Mouse (Mus musculus): ENCODE measurements around the gene Nkx2-5. TPM values are rescaled to one million over a fixed set of nuclear protein-coding genes. Genes with fewer than 3 reads are reported as not detected.

Gene Nkx2-5
- total and polyA plus RNA-seq, 3 experiments = not detected

GRCm38 (mm10) chr17:26848236-26848635 is 3.4 kb upstream of the Nkx2-5 start:
- no peak for DNase-seq (ENCODE audit: low read depth, low spot score)
- H3K36me3 ChIP-seq (ENCODE audit: control insufficient read depth in 1 of 2, insufficient read depth in 2 of 2, low read length in 2 of 2) = no peaks in the 10 kb centered on the region
- H3K27me3 ChIP-seq (ENCODE audit: control insufficient read depth in 1 of 2, insufficient read depth in 2 of 2, low read length in 2 of 2) = peaks cover 3 to 6% of the 10 kb centered on the region in 2 experiments; a peak in 2 of 4 replicates
- H3K9me3 ChIP-seq (replicated peaks; ENCODE audit: insufficient read depth, low read length) = no peaks in the 10 kb centered on the region
- no peak overlapping the region for H3K4me3 ChIP-seq (ENCODE audit: control insufficient read depth in 1 of 2, insufficient read depth in 1 of 2, low read depth in 2 of 2, low read length in 2 of 2)
- no peaks in the 10 kb centered on the region for H3K4me1 ChIP-seq (ENCODE audit: control insufficient read depth in 1 of 2, insufficient read depth in 2 of 2, low read length in 2 of 2)
- no peak overlapping the region for H3K27ac ChIP-seq (ENCODE audit: control insufficient read depth, low read depth, low read length)
- no peak overlapping the region for H3K9ac ChIP-seq (ENCODE audit: control insufficient read depth, low read depth, low read length, poor library complexity, severe bottlenecking)
- H3K79me2 ChIP-seq (ENCODE audit: control insufficient read depth, insufficient read depth, low read length, poor library complexity) = no peaks in the 10 kb centered on the region
- no peak for TF ChIP-seq TBP (IDR thresholded peaks at IDR 0.05; ENCODE audit: low read depth, low read length)
- TF ChIP-seq TAL1 (IDR thresholded peaks at IDR 0.05; ENCODE audit: low read length) = no peak
- TF ChIP-seq ETS1 (IDR thresholded peaks at IDR 0.05; ENCODE audit: low read depth, low read length) = no peak
- TF ChIP-seq RCOR1 (IDR thresholded peaks at IDR 0.05; ENCODE audit: low read depth, low read length) = no peak
- TF ChIP-seq MEF2A (IDR thresholded peaks at IDR 0.05; ENCODE audit: extremely low read depth, insufficient replicate concordance, low read depth, low read length, poor library complexity, severe bottlenecking) = no peak
- TF ChIP-seq POLR2A (IDR thresholded peaks at IDR 0.05; ENCODE audit: control insufficient read depth in 1 of 2, insufficient read depth in 1 of 2, low read depth in 1 of 2, low read length in 2 of 2, poor library complexity in 1 of 2) = no peak
- no peak for TF ChIP-seq SIN3A (IDR thresholded peaks at IDR 0.05; ENCODE audit: low read length)

DNA sequence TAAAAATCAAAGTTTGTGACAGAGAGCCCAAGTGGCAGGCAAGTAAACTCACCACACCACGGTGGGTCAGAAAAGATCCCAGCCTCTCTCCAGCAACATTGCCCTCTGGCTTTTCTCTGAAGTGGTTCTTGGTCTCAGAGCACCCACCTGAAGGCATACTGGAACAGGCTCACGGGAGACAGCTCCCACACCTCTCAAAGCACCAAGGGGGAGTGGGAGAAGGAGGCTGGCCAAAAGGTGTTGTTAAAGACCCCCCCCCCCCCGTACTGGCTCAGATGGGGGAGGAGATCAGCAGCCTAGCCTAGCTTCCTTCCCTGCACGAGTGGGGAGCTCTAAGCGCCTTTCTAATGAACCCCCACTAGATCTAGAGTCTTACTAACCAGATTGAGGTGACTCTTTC is 3.0 kb upstream of the Nkx2-5 start:
- no peak overlapping the region for H3K4me3 ChIP-seq (ENCODE audit: control insufficient read depth in 1 of 2, insufficient read depth in 1 of 2, low read depth in 2 of 2, low read length in 2 of 2)
- no peaks in the 10 kb centered on the region for H3K36me3 ChIP-seq (ENCODE audit: control insufficient read depth in 1 of 2, insufficient read depth in 2 of 2, low read length in 2 of 2)
- no peak overlapping the region for H3K27ac ChIP-seq (ENCODE audit: control insufficient read depth, low read depth, low read length)
- TF ChIP-seq TAL1 (IDR thresholded peaks at IDR 0.05; ENCODE audit: low read length) = no peak
- no peak for TF ChIP-seq MXI1 (IDR thresholded peaks at IDR 0.05; ENCODE audit: low read depth, low read length)
- TF ChIP-seq SMC3 (IDR thresholded peaks at IDR 0.05; ENCODE audit: low read depth, low read length) = no peak
- no peak for TF ChIP-seq KAT2A (conservative IDR thresholded peaks at IDR 0.05; ENCODE audit: low read depth, low read length)
- no peak for TF ChIP-seq BHLHE40 (IDR thresholded peaks at IDR 0.05; ENCODE audit: borderline replicate concordance, low read depth, low read length)
- TF ChIP-seq ZKSCAN1 (IDR thresholded peaks at IDR 0.05; ENCODE audit: low read depth, low read length) = no peak
- TF ChIP-seq POLR2AphosphoS5 (IDR thresholded peaks at IDR 0.05; ENCODE audit: borderline replicate concordance, low read depth, low read length) = no peak
- TF ChIP-seq ETS1 (IDR thresholded peaks at IDR 0.05; ENCODE audit: low read depth, low read length) = no peak
- no peak for TF ChIP-seq ZNF384 (IDR thresholded peaks at IDR 0.05; ENCODE audit: low read depth, low read length)
- no peak for TF ChIP-seq NRF1 (IDR thresholded peaks at IDR 0.05; ENCODE audit: insufficient read depth, low read depth, low read length, poor library complexity, severe bottlenecking)
- no peak for TF ChIP-seq JUND (IDR thresholded peaks at IDR 0.05; ENCODE audit: low read depth, low read length)
- no peak for TF ChIP-seq CHD2 (IDR thresholded peaks at IDR 0.05; ENCODE audit: low read length)
- no peak for TF ChIP-seq ZMIZ1 (IDR thresholded peaks at IDR 0.05; ENCODE audit: low read depth, low read length)
- no peak for TF ChIP-seq TCF12 (IDR thresholded peaks at IDR 0.05; ENCODE audit: low read depth, low read length)
- no peak for TF ChIP-seq POLR2A (IDR thresholded peaks at IDR 0.05; ENCODE audit: control insufficient read depth in 1 of 2, insufficient read depth in 1 of 2, low read depth in 1 of 2, low read length in 2 of 2, poor library complexity in 1 of 2)
- no peak overlapping the region for H3K9ac ChIP-seq (ENCODE audit: control insufficient read depth, low read depth, low read length, poor library complexity, severe bottlenecking)
- peaks cover 0 to 6% of the 10 kb centered on the region in 2 experiments; a peak in 2 of 4 replicates for H3K27me3 ChIP-seq (ENCODE audit: control insufficient read depth in 1 of 2, insufficient read depth in 2 of 2, low read length in 2 of 2)
- H3K4me1 ChIP-seq (ENCODE audit: control insufficient read depth in 1 of 2, insufficient read depth in 2 of 2, low read length in 2 of 2) = no peaks in the 10 kb centered on the region
- DNase-seq (ENCODE audit: low read depth, low spot score) = no peak
- H3K79me2 ChIP-seq (ENCODE audit: control insufficient read depth, insufficient read depth, low read length, poor library complexity) = no peaks in the 10 kb centered on the region
- no peaks in the 10 kb centered on the region for H3K9me3 ChIP-seq (replicated peaks; ENCODE audit: insufficient read depth, low read length)
